Mouse (Mus musculus) CH12.LX (cell line): ENCODE data around the gene Abcd2. TPM values are rescaled to one million over a fixed set of nuclear protein-coding genes. Genes with fewer than 3 reads are reported as not detected.

ENCODE experiments used
- DNase-seq: peaks from one replicate; pipeline ENCODE4 v3.0.0-alpha.2; 2013; ENCODE audit errors: extremely low read depth
- H3K27ac ChIP-seq: 2 replicates; pipeline ENCODE4 v1.5.1; 2012; ENCODE audit warnings: low read depth, mild to moderate bottlenecking, control low read depth, moderate library complexity; ENCODE audit not compliant: insufficient read depth
- H3K27me3 ChIP-seq: replicated peaks from 2 replicates; pipeline ENCODE3; 2012; ENCODE audit warnings: inconsistent platforms
- H3K36me3 ChIP-seq, 2 experiments: replicated peaks in 1 of 2; 2 replicates each; pipeline versions ENCODE3 to v1.6.1; 2012; ENCODE audit warnings: inconsistent platforms in 1 of 2, low read length in 1 of 2, mild to moderate bottlenecking in 1 of 2, mixed read lengths in 1 of 2, moderate library complexity in 1 of 2; ENCODE audit not compliant: control insufficient read depth in 1 of 2, insufficient read depth in 1 of 2
- H3K4me1 ChIP-seq, 2 experiments: 2 replicates each; pipeline ENCODE4 v1.6.1; 2012; ENCODE audit warnings: inconsistent platforms in 1 of 2, moderate library complexity in 1 of 2; ENCODE audit not compliant: insufficient read depth in 2 of 2, control insufficient read depth in 1 of 2
- H3K4me2 ChIP-seq: 2 replicates; pipeline ENCODE4 v1.6.1; 2012; ENCODE audit warnings: low read depth, mild to moderate bottlenecking, control low read depth; ENCODE audit not compliant: poor library complexity, insufficient read depth, severe bottlenecking
- H3K4me3 ChIP-seq, 3 experiments: fragments of 150-350 bp in 1 of 3; sonication (generic) in 1 of 3; replicated peaks in 1 of 3; 2 replicates each; pipeline versions ENCODE3 to v1.5.1; 2011 to 2012; ENCODE audit warnings: low read depth in 2 of 3, low read length in 2 of 3, mild to moderate bottlenecking in 2 of 3, moderate library complexity in 2 of 3, control low read depth in 1 of 3, improper control_type of control experiment in 1 of 3, inconsistent platforms in 1 of 3, mixed read lengths in 1 of 3; ENCODE audit not compliant: poor library complexity in 1 of 3
- H3K79me2 ChIP-seq: replicated peaks from 2 replicates; pipeline ENCODE4 v1.6.1; 2012; ENCODE audit warnings: mild to moderate bottlenecking, moderate library complexity; ENCODE audit not compliant: control insufficient read depth, poor library complexity, insufficient read depth, severe bottlenecking; ENCODE audit errors: extremely low read depth
- H3K9ac ChIP-seq: 2 replicates; pipeline ENCODE4 v1.6.1; 2012; ENCODE audit warnings: low read depth, mild to moderate bottlenecking, control low read depth, moderate library complexity; ENCODE audit not compliant: insufficient read depth
- H3K9me3 ChIP-seq: replicated peaks from 2 replicates; pipeline ENCODE3; 2012; ENCODE audit warnings: low read length, inconsistent platforms, mixed read lengths
- CTCF ChIP-seq, 2 experiments: IDR thresholded peaks in 1 of 2; conservative IDR thresholded peaks in 1 of 2; 2 replicates each; pipeline ENCODE4 v1.5.1; 2011 to 2012; ENCODE audit warnings: low read depth in 2 of 2, low read length in 2 of 2, improper control_type of control experiment in 1 of 2, inconsistent platforms in 1 of 2, mild to moderate bottlenecking in 1 of 2, moderate library complexity in 1 of 2
- ELF1 ChIP-seq: IDR thresholded peaks from 2 replicates; pipeline ENCODE4 v1.6.1; 2014; ENCODE audit warnings: low read depth, mild to moderate bottlenecking, inconsistent platforms, low read length, improper control_type of control experiment
- ETS1 ChIP-seq: conservative IDR thresholded peaks from 2 replicates; pipeline ENCODE4 v1.6.1; 2012; ENCODE audit warnings: low read depth, mild to moderate bottlenecking, inconsistent platforms, low read length, improper control_type of control experiment, moderate library complexity
- GABPA ChIP-seq: IDR thresholded peaks from 2 replicates; pipeline ENCODE4 v1.6.1; 2012; ENCODE audit warnings: low read depth, low read length, improper control_type of control experiment, inconsistent platforms; ENCODE audit not compliant: insufficient replicate concordance
- HCFC1 ChIP-seq: IDR thresholded peaks from 2 replicates; pipeline ENCODE4 v1.6.1; 2012; ENCODE audit warnings: low read depth, mild to moderate bottlenecking, inconsistent platforms, low read length, improper control_type of control experiment
- IRF4 ChIP-seq: IDR thresholded peaks from 2 replicates; pipeline ENCODE4 v1.6.1; 2014; ENCODE audit warnings: low read depth, mild to moderate bottlenecking, inconsistent platforms, low read length, improper control_type of control experiment
- JUND ChIP-seq: conservative IDR thresholded peaks from 2 replicates; pipeline ENCODE4 v1.6.1; 2011; ENCODE audit warnings: low read depth, low read length, improper control_type of control experiment
- MAFK ChIP-seq: IDR thresholded peaks from 2 replicates; pipeline ENCODE4 v1.6.1; 2011; ENCODE audit warnings: low read length, improper control_type of control experiment; ENCODE audit not compliant: insufficient replicate concordance
- MEF2A ChIP-seq: IDR thresholded peaks from 2 replicates; pipeline ENCODE4 v1.6.1; 2014; ENCODE audit warnings: low read depth, mild to moderate bottlenecking, inconsistent platforms, low read length, improper control_type of control experiment, borderline replicate concordance
- MXI1 ChIP-seq: IDR thresholded peaks from 2 replicates; pipeline ENCODE4 v1.6.1; 2011; ENCODE audit warnings: mild to moderate bottlenecking, low read depth, low read length, improper control_type of control experiment
- SIN3A ChIP-seq: IDR thresholded peaks from 2 replicates; pipeline ENCODE4 v1.6.1; 2012; ENCODE audit warnings: low read length, improper control_type of control experiment, inconsistent platforms
- SMC3 ChIP-seq: IDR thresholded peaks from 2 replicates; pipeline ENCODE4 v1.6.1; 2011; ENCODE audit warnings: low read depth, low read length, improper control_type of control experiment
- TBP ChIP-seq: conservative IDR thresholded peaks from 2 replicates; pipeline ENCODE4 v1.6.1; 2011; ENCODE audit warnings: low read depth, low read length, improper control_type of control experiment
- TCF12 ChIP-seq: IDR thresholded peaks from 2 replicates; pipeline ENCODE4 v1.6.1; 2014; ENCODE audit warnings: low read depth, mild to moderate bottlenecking, inconsistent platforms, low read length, improper control_type of control experiment
- UBTF ChIP-seq: IDR thresholded peaks from 2 replicates; pipeline ENCODE4 v1.6.1; 2012; ENCODE audit warnings: low read depth, mild to moderate bottlenecking, inconsistent platforms, low read length, improper control_type of control experiment, moderate library complexity
- USF1 ChIP-seq: IDR thresholded peaks from 2 replicates; pipeline ENCODE4 v1.6.1; 2014; ENCODE audit warnings: low read depth, mild to moderate bottlenecking, inconsistent platforms, low read length, improper control_type of control experiment
- USF2 ChIP-seq: conservative IDR thresholded peaks from 2 replicates; pipeline ENCODE4 v1.6.1; 2011; ENCODE audit warnings: low read depth, low read length, improper control_type of control experiment
- ZKSCAN1 ChIP-seq: IDR thresholded peaks from 2 replicates; pipeline ENCODE4 v1.6.1; 2012; ENCODE audit warnings: low read depth, inconsistent platforms, low read length, improper control_type of control experiment, borderline replicate concordance
- ZNF384 ChIP-seq: IDR thresholded peaks from 2 replicates; pipeline ENCODE4 v1.6.1; 2012; ENCODE audit warnings: low read depth, low read length, improper control_type of control experiment, inconsistent platforms
- dilution Hi-C: fragments of 300-500 bp; cut with MboI; formaldehyde crosslinking; loops from 2 replicates; pipeline ENCODE4 v1.14.3; 2020; ENCODE audit warnings: low sequenced_read_pairs; ENCODE audit not compliant: extremely low pct_unique_long_range_greater_than_20kb, extremely low pct_ligation_motif_present
- in situ Hi-C: fragments of 300-500 bp; cut with MboI; formaldehyde crosslinking; loops from 3 replicates; pipeline ENCODE4 v1.14.3; 2019; ENCODE audit warnings: low sequenced_read_pairs, low pct_ligation_motif_present, low pct_unique_long_range_greater_than_20kb, mixed read lengths
- polyA plus RNA-seq: library from polyadenylated mRNA; unstranded; fragments of >175 nt; gene quantifications from 2 replicates; pipeline ENCODE4 v1.2.1, GENCODE M21; 2012; ENCODE audit warnings: low read depth; ENCODE audit not compliant: insufficient read length
- total RNA-seq, 2 experiments: library from RNA; depleted of rRNA; stranded (reverse); fragments of 300-350 nt in 1 of 2; fragments of >200 nt in 1 of 2; gene quantifications; 2 replicates each; pipeline ENCODE4 v1.2.3; 2012 to 2014

Gene Abcd2
- total and polyA plus RNA-seq, 3 experiments, result not detected

DNA sequence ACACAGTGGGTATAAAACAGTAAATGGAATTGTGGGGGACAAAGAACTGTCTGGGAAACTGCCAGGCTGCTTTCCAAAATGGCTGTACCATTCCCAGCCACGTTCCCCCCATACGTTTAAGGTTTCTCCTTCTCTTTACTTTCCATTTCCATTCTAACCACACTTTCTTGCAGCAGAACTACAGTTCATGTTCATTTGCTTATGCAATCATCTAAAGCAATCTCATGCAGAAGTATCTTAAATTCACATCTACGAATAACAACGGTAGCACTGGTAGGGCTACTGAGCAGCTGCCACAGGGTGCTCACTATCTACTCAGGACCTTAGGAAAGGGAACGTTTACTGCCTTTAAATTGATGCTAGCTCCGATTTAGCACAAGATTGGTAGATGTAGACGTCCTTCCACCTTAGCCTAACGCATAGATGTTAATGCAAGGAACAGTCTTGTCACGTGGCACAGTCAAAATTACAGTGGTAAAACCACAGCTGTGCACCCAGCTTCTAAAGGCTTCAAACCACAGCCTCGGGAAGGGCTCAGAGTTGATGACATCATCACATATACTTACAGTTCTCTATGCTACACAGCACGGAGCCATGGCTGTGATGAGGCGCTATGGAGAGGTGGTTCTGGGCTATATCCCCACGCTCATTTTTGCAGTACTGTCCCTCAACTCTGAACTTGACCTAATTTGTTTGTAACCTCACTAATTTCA, 23.6 kb downstream of the Abcd2 start:
- no peak for DNase-seq
- Histone ChIP-seq H3K36me3 (no peaks in the 10 kb centered on the region), H3K4me1 (no peaks in the 10 kb centered on the region), H3K27ac (no peak overlapping the region), H3K79me2 (no peaks in the 10 kb centered on the region), H3K9me3 (peaks cover 45% of the 10 kb centered on the region), H3K9ac (no peak overlapping the region), H3K4me2 (no peak overlapping the region), H3K4me3 (no peak overlapping the region), H3K27me3 (no peaks in the 10 kb centered on the region)
- TF ChIP-seq UBTF, result no peak
- no peak for TF ChIP-seq USF2
- TF ChIP-seq GABPA, result no peak
- TF ChIP-seq TBP, result no peak
- TF ChIP-seq MAFK, result no peak
- TF ChIP-seq ETS1, result no peak
- no peak for TF ChIP-seq IRF4
- no peak for TF ChIP-seq CTCF (conservative IDR thresholded peaks at IDR 0.05 in 1 of 2, IDR thresholded peaks at IDR 0.05 in 1 of 2; ENCODE audit: low read depth in 2 of 2, low read length in 2 of 2)
- no peak for TF ChIP-seq MEF2A
- no peak for TF ChIP-seq TCF12
- no peak for TF ChIP-seq ZNF384
- TF ChIP-seq JUND, result no peak
- dilution Hi-C loops, result no loop called here
- in situ Hi-C loops, result no loop called here

DNA sequence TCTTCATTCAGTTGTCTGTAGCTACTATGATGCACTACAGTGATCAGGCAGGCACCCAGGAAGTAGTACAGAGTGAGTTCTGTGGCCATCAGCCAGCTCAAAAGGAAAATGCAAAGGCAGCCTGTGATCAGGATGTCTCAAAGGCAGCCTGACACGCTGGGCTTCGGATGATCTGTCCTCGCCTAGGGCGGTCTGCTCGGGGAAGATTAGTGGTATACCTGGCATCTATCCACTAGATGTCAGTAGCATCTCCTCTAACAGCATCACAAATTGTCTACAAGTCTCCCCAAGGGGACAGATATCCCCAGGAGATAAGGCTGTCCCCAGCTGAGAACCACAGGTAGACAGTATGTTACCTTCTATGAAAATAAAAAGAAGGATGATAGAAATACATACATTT, 26.6 kb downstream of the Abcd2 start:
- H3K27ac ChIP-seq, result no peak overlapping the region
- no peaks in the 10 kb centered on the region for H3K79me2 ChIP-seq
- no peak overlapping the region for H3K9ac ChIP-seq
- in situ Hi-C loops, result no loop called here
- H3K27me3 ChIP-seq, result no peaks in the 10 kb centered on the region
- dilution Hi-C loops, result no loop called here
- H3K4me3 ChIP-seq, result no peak overlapping the region
- H3K4me2 ChIP-seq, result no peak overlapping the region
- H3K36me3 ChIP-seq, result no peaks in the 10 kb centered on the region
- TF ChIP-seq CTCF (conservative IDR thresholded peaks at IDR 0.05 in 1 of 2, IDR thresholded peaks at IDR 0.05 in 1 of 2; ENCODE audit: low read depth in 2 of 2, low read length in 2 of 2) (no peak), MXI1 (no peak), ELF1 (no peak), USF1 (no peak), SMC3 (no peak), SIN3A (no peak), HCFC1 (no peak), ZKSCAN1 (no peak)
- no peaks in the 10 kb centered on the region for H3K4me1 ChIP-seq
- DNase-seq, result no peak
- H3K9me3 ChIP-seq, result peaks cover 42% of the 10 kb centered on the region
